Comparison of ENCODE assay signal across 12 mouse cellular contexts in the genomic region with DNA sequence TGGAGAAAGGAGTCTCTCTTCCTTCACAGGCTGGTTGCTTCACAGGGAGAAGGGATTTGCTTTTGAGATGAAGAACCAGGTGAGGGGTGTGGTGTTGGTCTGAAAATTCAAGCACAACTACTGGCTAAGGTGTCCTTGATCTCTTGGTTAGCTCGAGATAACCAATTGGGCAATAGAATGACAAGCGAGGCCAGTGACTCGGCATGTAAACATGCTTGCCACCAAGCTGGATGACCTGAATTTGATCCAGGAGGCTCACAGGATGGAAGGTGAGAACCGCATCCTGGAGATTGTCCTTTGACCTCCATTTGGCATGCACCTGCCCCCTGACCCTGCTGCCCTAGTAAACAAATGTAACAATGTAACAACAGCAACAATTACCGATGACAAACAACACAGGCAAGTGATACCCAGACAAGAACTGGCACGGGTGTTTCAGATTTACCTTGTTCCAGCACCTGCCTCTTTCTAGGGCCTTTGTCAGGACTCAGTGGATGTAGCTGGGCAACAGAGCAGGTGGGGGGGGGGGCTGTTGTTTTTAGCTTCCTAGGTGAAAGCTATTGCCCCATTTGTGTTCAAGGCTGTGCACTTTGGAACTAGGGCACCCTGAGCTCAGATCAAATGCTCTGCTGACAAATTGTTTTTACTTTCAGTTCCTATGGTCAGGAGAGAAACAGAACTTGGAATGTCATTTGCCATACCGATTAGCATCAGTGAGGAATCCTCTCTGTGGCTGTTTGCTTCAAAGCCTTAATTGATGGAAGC.
"Had no signal": no experiment of that assay in that cellular context is flagged by ENCODE, and none has a peak within 500 bp of the region (broad histone marks: within the 10 kb centered on the region; RNA-seq: fewer than 3 reads in every experiment).

No protein-coding gene starts in this region.

- H3K4me2 ChIP-seq: lung, embryonic 14.5 days had no signal

- DNase-seq: kidney, adult 2 months; kidney, postnatal 25 days; layer of hippocampus, adult 9-11 months; midbrain, embryonic 14.5 days; thymus, postnatal 25 days had no signal

- H3K4me3 ChIP-seq: layer of hippocampus, adult 2 months had no signal

- ATAC-seq: intestine, postnatal 0 days; lung, postnatal 0 days had no signal

- H3K27ac ChIP-seq: kidney, postnatal 0 days; layer of hippocampus, adult 2 months; liver, embryonic 14.5 days; macrophage had no signal

- H3K9ac ChIP-seq: liver, embryonic 14.5 days; lung, embryonic 14.5 days had no signal
